Mouse (Mus musculus): ENCODE measurements around the gene Tmub1. TPM values are rescaled to one million over a fixed set of nuclear protein-coding genes. Genes with fewer than 3 reads are reported as not detected.

Tmub1 gene
- 56.9 and 61.0 TPM in 2 replicates for polyA plus RNA-seq (2012; rRNA removed)

DNA sequence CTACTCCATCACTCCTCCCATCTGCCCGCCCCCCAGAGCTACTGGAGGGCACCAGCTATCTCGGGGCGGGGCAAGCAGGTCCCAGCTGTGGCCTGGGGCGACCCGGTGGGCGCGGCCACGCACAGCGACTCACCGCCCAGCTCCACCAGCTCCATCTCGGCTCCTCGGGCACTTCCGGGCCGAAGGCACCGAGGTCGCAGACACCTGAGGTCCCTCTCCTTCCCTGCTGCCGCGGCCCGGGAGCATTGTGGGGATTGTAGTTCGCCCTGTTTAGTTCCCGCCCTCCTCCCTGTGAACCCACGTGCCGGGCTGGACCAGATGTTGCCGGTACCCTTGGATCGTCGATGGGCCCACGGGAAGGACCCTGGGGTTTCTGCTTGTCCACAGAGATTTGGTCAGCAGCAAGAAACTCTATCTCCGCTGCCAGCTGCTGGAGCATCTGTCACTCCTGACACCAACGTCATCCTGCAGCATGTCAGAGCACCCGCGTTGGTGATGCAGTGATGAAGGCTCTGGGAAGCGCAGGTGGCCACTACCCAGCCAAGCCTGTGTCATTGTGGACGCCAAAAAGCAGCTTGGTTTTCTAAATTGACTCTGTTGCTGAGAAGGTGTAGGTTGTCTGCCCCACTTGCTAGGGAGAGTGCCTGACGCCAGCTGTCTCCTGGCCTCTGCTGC, at the start of gene Tmub1:
Gene Tmub1 (minus strand): TSS at position 231 of the 675 bp plus-strand sequence.

DNA sequence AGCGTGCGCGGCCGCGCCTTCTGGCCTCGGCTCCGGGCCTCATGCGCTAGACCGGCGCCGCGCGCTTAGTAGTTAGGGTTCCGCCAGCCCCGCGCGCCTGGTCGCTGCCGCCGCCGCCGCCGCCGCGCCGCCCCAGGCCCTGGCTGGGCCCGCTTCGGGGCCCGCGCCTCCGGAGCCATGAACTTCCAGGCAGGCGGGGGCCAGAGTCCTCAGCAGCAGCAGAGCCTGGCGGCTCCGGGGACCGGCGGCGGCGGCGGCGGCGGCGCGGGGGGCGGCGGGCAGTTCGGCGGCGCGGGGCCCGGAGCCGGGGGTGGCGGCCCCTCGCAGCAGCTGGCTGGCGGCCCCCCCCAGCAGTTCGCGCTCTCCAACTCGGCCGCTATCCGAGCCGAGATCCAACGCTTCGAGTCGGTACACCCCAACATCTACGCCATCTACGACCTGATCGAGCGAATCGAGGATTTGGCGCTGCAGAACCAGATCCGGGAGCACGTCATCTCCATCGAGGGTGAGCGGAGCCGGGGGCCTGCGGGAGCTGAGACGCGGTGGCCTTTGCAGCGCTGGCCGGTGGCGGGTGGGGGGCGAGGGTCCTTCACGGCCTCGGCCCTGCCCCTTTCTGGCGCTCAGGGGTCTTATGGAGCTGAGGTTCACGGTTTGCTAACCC, 4.5 kb upstream of the Tmub1 start, which contains the start of gene Agap3:
Gene Agap3 (plus strand): TSS at position 148 of the 661 bp plus-strand sequence.

DNA sequence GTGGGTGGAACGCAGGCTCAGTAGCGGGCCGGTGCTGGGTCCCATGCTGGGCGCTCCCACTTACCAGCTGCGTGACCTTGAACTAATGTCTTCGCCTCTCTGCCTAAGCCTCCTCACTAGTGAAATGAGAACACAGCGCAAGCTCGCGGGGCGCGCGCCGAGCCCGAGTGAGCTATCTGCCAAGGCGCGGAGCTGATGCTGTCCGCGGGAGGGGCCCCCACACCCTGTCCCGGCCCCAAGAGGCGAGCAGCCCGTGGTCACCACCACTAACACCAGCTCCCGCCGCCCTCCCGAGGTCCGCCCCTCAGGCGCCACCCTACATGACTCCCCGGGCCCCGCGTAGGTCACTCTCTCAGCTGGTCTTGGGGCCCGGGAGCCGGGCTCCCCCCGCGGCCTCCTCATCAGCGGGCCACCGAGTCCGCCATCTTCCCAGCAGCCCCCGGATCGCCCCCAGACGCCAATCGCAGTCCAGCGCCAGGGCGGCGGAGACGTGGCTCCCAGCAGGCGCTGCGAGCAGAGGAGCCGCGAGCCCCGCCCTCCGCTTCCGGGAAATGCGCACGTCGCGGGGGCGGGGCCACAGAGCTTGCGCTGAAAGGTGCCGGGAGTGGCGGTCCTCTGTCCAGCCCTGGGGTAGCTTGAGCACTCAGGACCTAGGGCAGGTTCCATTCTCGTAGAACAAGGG, 2.8 kb downstream of the Tmub1 start, which contains the start of gene Fastk:
Gene Fastk (minus strand): TSS at position 542 of the 682 bp plus-strand sequence.

DNA sequence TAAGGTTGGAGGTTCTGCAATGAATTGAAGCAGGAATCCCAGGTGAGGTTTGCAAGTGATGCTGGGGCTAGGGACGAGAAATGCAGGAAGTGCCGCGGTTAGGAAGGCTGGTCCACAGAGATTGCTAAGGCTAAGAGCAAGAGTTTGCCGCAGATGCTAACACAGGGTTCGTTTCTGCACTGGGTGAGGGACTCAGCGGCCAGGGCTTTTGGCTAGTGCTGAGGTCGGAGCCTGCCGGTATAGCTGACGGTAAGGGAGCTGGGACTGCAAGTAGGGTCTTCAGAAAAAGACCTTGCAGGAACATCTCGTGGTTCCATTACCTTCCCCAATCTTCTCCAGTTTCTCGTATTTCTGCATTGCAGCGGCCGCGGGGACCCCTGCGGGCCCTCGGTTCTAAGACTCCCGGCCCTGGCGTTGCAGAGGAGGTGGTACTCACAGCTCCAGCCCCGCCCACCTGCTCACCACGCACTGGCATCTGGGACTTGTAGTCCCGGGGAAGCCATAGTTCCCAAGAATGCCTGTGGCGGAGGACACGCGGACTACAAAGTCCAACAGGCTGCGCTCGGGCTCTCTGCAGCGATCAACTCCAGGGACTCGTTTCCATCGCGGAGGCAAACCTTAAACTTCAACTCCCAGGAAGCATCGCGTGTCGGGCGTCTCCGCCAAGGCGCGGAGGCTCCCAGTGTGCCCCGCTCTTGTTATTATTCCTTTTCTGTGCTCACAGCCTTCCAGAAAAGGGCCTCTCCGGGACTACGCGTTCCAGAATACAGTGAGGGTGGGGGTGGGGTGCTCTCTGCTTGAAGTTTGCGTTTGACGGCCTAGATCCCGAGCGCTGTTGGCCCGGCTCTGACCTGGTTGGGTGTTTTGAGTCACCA, 24.3 kb downstream of the Tmub1 start, which contains the start of the genes Cdk5 and Slc4a2:
Gene Cdk5 (minus strand): TSS at position 402 of the 875 bp plus-strand sequence.
Gene Slc4a2 (plus strand): TSS at position 709 of the 875 bp plus-strand sequence.

DNA sequence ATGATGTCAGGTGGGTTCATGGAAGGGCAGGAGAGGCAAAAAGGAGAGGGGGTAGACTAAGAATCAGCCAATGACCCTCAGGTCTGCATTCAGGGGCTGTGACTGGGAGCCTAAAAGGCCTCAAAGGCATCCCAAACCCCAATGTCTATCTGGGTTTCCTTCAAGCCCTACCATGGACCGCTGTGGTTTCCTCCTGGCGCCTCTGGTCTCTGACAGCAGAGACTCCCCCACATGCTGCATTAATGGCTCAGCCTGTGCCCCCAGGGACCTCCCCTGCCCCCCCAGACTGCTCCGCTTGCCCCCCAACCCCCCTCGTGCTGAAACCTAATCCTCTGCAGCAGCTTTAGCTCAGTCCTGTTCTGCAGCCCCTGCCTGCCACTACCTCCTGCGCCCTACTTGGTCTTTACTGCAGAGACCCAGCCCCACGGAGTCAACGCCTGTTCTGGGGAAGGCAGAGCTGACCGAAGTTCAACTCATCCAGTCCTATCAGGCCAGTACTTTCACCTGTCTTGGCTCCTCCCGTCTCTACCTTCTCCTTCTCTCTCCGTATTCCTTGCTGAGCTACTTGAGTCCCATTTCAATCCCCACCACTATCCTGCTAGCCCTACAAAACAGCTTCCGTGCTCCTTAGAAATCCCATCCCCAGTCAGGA, 34.5 kb downstream of the Tmub1 start, which contains the start of gene Asic3:
Gene Asic3 (plus strand): TSS at position 351 of the 652 bp plus-strand sequence.

Other genes starting within 250 kb of the Tmub1 start
- 33.9 and 38.3 TPM in 2 replicates for gene Kcnh2, start 96.2 kb downstream of the Tmub1 start, polyA plus RNA-seq (2012; rRNA removed)
- 8.1 and 8.6 TPM in 2 replicates for gene Nos3, start 83.0 kb downstream of the Tmub1 start, polyA plus RNA-seq (2012; rRNA removed)
- gene Atg9b, start 55.7 kb downstream of the Tmub1 start, polyA plus RNA-seq (2012; rRNA removed): 6.8 and 10.2 TPM in 2 replicates
- gene Abcb8, start 54.2 kb downstream of the Tmub1 start, polyA plus RNA-seq (2012; rRNA removed): 47.3 and 50.7 TPM in 2 replicates
- gene Asic3, start 34.5 kb downstream of the Tmub1 start, polyA plus RNA-seq (2012; rRNA removed): 0.36 and 3.7 TPM in 2 replicates
- gene Cdk5, start 24.3 kb downstream of the Tmub1 start, polyA plus RNA-seq (2012; rRNA removed): 207 and 219 TPM in 2 replicates
- gene Slc4a2, start 24.0 kb downstream of the Tmub1 start, polyA plus RNA-seq (2012; rRNA removed): 27.1 and 29.2 TPM in 2 replicates
- 150 and 160 TPM in 2 replicates for gene Fastk, start 2.6 kb downstream of the Tmub1 start, polyA plus RNA-seq (2012; rRNA removed)
- gene Agap3, start 4.3 kb upstream of the Tmub1 start, polyA plus RNA-seq (2012; rRNA removed): 168 and 197 TPM in 2 replicates
- 0.96 and 2.0 TPM in 2 replicates for gene Gbx1, start 79.3 kb upstream of the Tmub1 start, polyA plus RNA-seq (2012; rRNA removed)
- gene Asb10, start 93.1 kb upstream of the Tmub1 start, polyA plus RNA-seq (2012; rRNA removed): 0.16 and 0.27 TPM in 2 replicates
- gene 4931409K22Rik, start 109.0 kb upstream of the Tmub1 start, polyA plus RNA-seq (2012; rRNA removed): 0.21 and 0.35 TPM in 2 replicates
- 62.6 and 63.3 TPM in 2 replicates for gene Abcf2, start 129.6 kb upstream of the Tmub1 start, polyA plus RNA-seq (2012; rRNA removed)
- gene Chpf2, start 138.9 kb upstream of the Tmub1 start, polyA plus RNA-seq (2012; rRNA removed): 21.5 and 22.6 TPM in 2 replicates
- gene Smarcd3, start 176.6 kb upstream of the Tmub1 start, polyA plus RNA-seq (2012; rRNA removed): 235 and 240 TPM in 2 replicates
- gene Nub1, start 237.7 kb upstream of the Tmub1 start, polyA plus RNA-seq (2012; rRNA removed): 66.7 and 72.6 TPM in 2 replicates

All from central nervous system, embryonic 18 days (tissue).